Mouse (Mus musculus) lung, postnatal 0 days (tissue): ENCODE measurements around the gene Tle3. TPM values are rescaled to one million over a fixed set of nuclear protein-coding genes. Genes with fewer than 3 reads are reported as not detected.
A peak's percentile ranks its signal among the peaks of the same experiment; 100 is the strongest.

Source experiments
- ATAC-seq: fragments of 200-750 bp; cut with Nextera tagmentation; 2 replicates; pipeline ENCODE4 v1.8.0; 2017; ENCODE audit warnings: moderate library complexity
- DNase-seq: peaks from one replicate; pipeline ENCODE4 v3.0.0-alpha.2; 2016; ENCODE audit warnings: low spot score
- H3K27ac ChIP-seq: fragments of 300-500 bp; sonication (generic); 2 replicates; pipeline ENCODE4 v1.5.1; 2014; ENCODE audit warnings: antibody characterized with exemption, mild to moderate bottlenecking, low read length, mixed read lengths
- H3K27me3 ChIP-seq: fragments of 300-500 bp; sonication (generic); replicated peaks from 2 replicates; pipeline ENCODE4 v1.6.1; 2014; ENCODE audit warnings: low read length, mixed read lengths; ENCODE audit not compliant: insufficient read depth
- H3K36me3 ChIP-seq: fragments of 300-500 bp; sonication (generic); 2 replicates; pipeline ENCODE4 v1.6.1; 2014; ENCODE audit warnings: low read length, mixed read lengths; ENCODE audit not compliant: insufficient read depth
- H3K4me1 ChIP-seq: fragments of 300-500 bp; sonication (generic); 2 replicates; pipeline ENCODE4 v1.6.1; 2014; ENCODE audit warnings: antibody characterized with exemption, low read depth, low read length, mixed read lengths; ENCODE audit not compliant: insufficient read depth
- H3K4me2 ChIP-seq: fragments of 300-500 bp; sonication (generic); replicated peaks from 2 replicates; pipeline ENCODE4 v1.6.1; 2014; ENCODE audit warnings: low read depth, mild to moderate bottlenecking, low read length, moderate library complexity, mixed read lengths
- H3K4me3 ChIP-seq: fragments of 300-500 bp; sonication (generic); 2 replicates; pipeline ENCODE4 v1.5.1; 2014; ENCODE audit warnings: low read depth, low read length
- H3K9ac ChIP-seq: fragments of 300-500 bp; sonication (generic); replicated peaks from 2 replicates; pipeline ENCODE4 v1.6.1; 2014; ENCODE audit warnings: low read depth, mild to moderate bottlenecking
- H3K9me3 ChIP-seq: fragments of 300-500 bp; sonication (generic); 2 replicates; pipeline ENCODE4 v1.6.1; 2016; ENCODE audit warnings: low read length, mixed read lengths
- CTCF ChIP-seq: IDR thresholded peaks from 2 replicates; pipeline ENCODE4 v1.5.1; 2016; ENCODE audit warnings: antibody characterized with exemption, mild to moderate bottlenecking
- EP300 ChIP-seq: IDR thresholded peaks from 2 replicates; pipeline ENCODE4 v1.6.1; 2016; ENCODE audit warnings: antibody characterized with exemption, mild to moderate bottlenecking, control low read depth
- WGBS: fragments of 180-500 bp; shearing (Covaris S2); extraction: QIAGEN DNeasy Blood & Tissue Kit; methylation state at CpG from one replicate; pipeline ENCODE4 v1.1.7; 2014; 5-methylcytosine and 5-hydroxymethylcytosine counted together
- polyA plus RNA-seq: library from polyadenylated mRNA; unstranded; fragments of >200 nt; fragmentation: Nextera tagmentation; extraction: Ambion mirVana; gene quantifications from 2 replicates; pipeline ENCODE4 v1.2.1, GENCODE M21; 2015

Tle3 gene
- polyA plus RNA-seq, 1 experiment from 2014 or later, result 16.2 TPM

DNA sequence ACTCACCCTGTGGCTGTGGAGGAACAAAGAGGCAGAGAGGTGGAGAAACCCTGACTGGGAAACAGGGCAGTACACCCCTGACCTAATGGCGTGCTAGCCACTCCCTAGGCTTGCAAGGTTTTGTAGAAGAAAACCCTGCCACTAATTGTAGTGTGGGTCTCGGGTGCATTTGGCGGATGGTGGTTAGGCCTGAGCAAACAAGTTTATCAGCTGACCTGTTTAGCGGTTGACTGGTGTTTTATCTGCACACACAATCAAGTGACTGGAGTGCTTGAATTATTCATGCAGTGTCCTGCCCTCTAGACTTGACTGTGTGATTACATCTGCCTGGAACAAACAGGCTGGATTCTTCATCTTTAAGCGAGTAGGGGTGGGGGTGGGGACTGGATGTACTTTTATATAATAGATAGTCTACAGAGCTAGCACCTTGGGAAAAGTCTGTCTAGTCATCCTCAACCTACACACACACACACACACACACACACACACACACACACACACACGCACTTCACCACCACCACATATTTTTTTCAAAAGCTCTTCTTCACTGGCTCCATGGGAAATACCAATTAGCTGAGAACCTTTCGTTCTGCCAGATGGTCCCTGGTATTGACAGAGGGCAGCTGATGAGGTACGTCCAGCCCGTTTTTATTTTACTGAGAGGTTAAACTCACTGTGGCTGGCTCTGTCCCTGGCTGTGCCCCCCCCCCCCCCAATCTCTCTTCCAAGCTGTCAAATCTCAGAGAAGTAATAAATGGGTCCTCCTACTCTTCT lies 5.7 kb downstream of the Tle3 start:
- no peak overlapping the region for H3K4me3 ChIP-seq
- H3K4me2 ChIP-seq, result peak overlapping the region; percentile 14; the same call in 1 of the 2 replicates
- H3K9ac ChIP-seq, result no peak overlapping the region
- H3K4me1 ChIP-seq, result peaks cover 34% of the 10 kb centered on the region; the same call in 1 of the 2 replicates
- TF ChIP-seq EP300 (no peak), CTCF (no peak)
- no peak for ATAC-seq
- H3K27ac ChIP-seq, result no peak overlapping the region
- H3K27me3 ChIP-seq, result no peaks in the 10 kb centered on the region
- no peak for DNase-seq
- H3K36me3 ChIP-seq, result no peaks in the 10 kb centered on the region
- 40% methylated on average over 9 of the region's 9 CpGs for WGBS
- H3K9me3 ChIP-seq, result no peaks in the 10 kb centered on the region

DNA sequence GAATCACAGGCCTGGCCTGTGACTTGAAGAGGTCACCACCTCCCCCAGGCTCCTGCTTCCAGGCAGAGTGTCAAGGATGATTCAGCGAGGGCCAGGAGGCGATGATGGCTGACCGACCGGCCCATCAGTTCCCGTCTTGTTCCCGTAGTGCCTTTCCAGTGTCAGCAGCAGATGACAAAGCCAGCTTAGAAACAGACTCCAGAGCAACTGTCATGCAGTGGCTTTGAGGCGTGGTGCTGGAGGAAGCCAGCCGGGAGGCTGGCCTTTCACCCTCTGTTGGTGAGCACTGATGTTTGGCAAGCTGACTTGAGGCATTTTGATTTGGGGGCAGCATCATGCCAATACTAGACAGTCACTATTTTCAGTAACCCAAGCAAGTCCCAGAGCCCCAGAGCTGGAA lies 6.3 kb downstream of the Tle3 start:
- no peak overlapping the region for H3K9ac ChIP-seq
- DNase-seq (peak; percentile 44), ATAC-seq (peak; percentile 9; the same call in 1 of the 2 replicates)
- no peak overlapping the region for H3K4me3 ChIP-seq
- H3K4me1 ChIP-seq, result peaks cover 35% of the 10 kb centered on the region; the same call in 1 of the 2 replicates
- no peaks in the 10 kb centered on the region for H3K9me3 ChIP-seq
- H3K27ac ChIP-seq, result no peak overlapping the region
- TF ChIP-seq EP300 (no peak), CTCF (no peak)
- no peak overlapping the region for H3K4me2 ChIP-seq
- no peaks in the 10 kb centered on the region for H3K36me3 ChIP-seq
- no peaks in the 10 kb centered on the region for H3K27me3 ChIP-seq
- WGBS, result 60% methylated on average over 8 of the region's 8 CpGs

DNA sequence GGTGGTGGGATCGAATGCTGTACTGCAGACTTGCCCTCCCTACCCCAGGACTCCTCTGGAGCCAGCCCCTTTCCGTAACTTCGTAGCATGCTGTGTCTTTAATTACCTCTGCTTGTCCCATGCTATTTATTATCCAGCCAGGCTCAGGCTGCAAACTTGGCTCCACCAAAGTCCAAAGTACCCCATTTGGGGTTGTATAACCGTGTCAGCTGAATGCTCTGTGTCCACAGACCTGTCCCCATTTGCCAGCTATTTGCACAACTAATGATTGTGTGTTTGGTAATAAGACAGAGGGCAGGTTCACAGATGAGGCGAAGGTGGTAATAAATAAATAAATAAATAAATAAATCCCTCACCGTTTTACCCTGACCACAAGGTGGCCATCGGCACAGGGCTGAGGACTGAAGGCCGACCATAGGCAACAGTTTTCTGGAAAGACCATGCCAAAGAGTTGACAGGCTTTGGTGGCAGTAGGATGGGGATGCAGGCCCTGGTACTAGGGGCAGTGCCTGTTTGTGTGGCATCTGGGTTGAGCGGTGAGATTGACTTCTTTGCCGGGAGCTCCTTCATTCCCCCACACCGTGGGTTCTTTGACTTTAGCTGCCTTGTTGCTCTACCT lies 7.0 kb downstream of the Tle3 start:
- Histone ChIP-seq H3K27me3 (no peaks in the 10 kb centered on the region), H3K4me1 (peaks cover 35% of the 10 kb centered on the region; the same call in 1 of the 2 replicates)

DNA sequence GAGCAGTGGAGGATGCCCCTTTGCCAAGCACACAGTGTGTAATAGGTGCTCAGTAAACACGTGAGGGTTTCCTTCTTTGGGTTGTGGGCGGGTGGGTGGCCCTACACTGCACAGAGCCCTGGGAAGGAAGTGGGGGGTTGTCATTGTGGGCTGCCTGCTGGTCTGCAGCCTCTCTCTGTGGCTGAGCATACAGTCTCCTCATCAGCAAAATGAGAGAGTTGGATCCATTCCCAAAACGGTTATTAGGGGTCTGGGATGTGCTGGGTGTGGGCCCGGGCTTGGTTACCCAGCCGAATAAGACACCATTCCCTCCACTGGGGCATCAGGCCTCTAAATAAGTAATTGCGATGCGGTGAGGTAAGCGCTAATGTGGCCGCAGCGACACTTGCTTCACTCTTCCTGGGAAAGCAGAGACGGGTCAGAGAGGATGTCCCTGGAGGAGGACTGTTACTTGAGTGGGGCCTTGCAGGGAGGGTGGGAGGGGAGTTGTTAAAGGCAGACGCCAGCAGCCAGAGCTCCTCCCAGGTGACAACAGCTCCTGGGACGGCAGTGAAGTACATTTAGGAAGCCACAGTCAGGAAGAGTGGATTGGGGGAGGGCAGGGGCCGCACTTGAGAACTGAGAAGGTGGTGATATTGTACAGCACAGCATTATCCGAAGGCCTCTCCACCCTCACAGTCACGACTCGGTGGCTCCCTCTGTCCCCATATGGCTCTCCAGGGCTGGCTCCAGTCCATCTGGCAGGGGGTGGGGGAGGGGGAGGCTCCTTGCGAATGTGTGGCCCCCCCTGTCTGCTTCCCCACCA lies 8.3 kb downstream of the Tle3 start:
- H3K27me3 ChIP-seq, result no peaks in the 10 kb centered on the region
- peaks cover 28% of the 10 kb centered on the region; the same call in 1 of the 2 replicates for H3K4me1 ChIP-seq

More for the DNA sequence above, 7.0 kb downstream of the Tle3 start:
- TF ChIP-seq EP300, result no peak
- TF ChIP-seq CTCF, result peak; percentile 23
- no peak overlapping the region for H3K9ac ChIP-seq
- H3K36me3 ChIP-seq, result no peaks in the 10 kb centered on the region
- no peaks in the 10 kb centered on the region for H3K9me3 ChIP-seq
- DNase-seq (no peak), ATAC-seq (no peak)
- H3K27ac ChIP-seq, result no peak overlapping the region
- WGBS, result 80% methylated on average over 11 of the region's 11 CpGs
- no peak overlapping the region for H3K4me2 ChIP-seq
- no peak overlapping the region for H3K4me3 ChIP-seq

DNA sequence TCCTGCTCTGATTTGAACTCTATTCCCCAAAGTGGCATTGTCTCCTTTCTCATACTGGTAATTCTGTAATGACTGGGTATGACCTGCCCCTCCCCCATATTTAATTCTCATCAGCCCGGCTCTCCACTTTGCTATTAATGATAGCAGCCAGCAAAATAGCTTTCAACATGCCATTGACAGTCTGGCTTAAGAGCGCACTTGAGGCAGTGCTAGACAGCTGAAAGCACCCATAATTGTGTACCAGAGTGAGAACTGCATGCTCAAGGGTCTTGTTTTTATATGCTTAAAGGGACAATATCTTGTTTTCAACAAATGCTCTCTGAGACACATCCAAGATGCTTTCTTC lies 8.9 kb downstream of the Tle3 start:
- peak; percentile 65 for DNase-seq
- no peak overlapping the region for H3K27ac ChIP-seq
- H3K4me2 ChIP-seq, result no peak overlapping the region

More for the DNA sequence above, 8.3 kb downstream of the Tle3 start:
- Histone ChIP-seq H3K4me2 (no peak overlapping the region), H3K9me3 (no peaks in the 10 kb centered on the region), H3K27ac (no peak overlapping the region), H3K4me3 (no peak overlapping the region), H3K9ac (no peak overlapping the region), H3K36me3 (no peaks in the 10 kb centered on the region)
- TF ChIP-seq CTCF (peak; percentile 19), EP300 (no peak)
- DNase-seq, result peak; percentile 60
- WGBS, result 28% methylated on average over 15 of the region's 18 CpGs
- ATAC-seq, result peak; percentile 47

DNA sequence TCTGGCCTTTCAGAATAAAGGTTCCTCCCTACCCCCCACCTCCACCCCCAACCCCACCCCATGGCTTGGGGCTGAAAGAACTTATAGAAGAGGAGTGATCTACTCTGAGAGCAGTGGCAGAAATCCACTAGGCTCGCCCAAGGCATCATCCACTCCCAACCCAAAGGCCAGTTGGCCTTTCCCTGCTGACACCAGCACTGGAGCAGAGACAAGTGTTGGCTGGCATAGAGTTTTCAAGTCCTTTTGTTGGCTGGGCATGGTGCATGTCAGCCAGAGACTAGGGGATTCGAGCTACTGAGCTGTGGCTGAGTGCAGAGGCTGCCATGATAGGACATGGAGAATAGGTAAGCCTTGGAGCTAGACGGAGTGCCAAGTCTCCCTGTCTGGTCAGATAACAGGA lies 9.3 kb downstream of the Tle3 start:
- H3K4me1 ChIP-seq, result peaks cover 28% of the 10 kb centered on the region; the same call in 1 of the 2 replicates

More for the DNA sequence above, 8.9 kb downstream of the Tle3 start:
- peak; percentile 37; the same call in 1 of the 2 replicates for ATAC-seq
- no peaks in the 10 kb centered on the region for H3K9me3 ChIP-seq
- no peaks in the 10 kb centered on the region for H3K27me3 ChIP-seq
- 48% methylated on average over 2 of the region's 2 CpGs for WGBS
- H3K36me3 ChIP-seq, result no peaks in the 10 kb centered on the region
- no peak overlapping the region for H3K4me3 ChIP-seq
- H3K4me1 ChIP-seq, result peaks cover 28% of the 10 kb centered on the region; the same call in 1 of the 2 replicates
- peak; percentile 53 for TF ChIP-seq EP300
- TF ChIP-seq CTCF, result no peak
- no peak overlapping the region for H3K9ac ChIP-seq

More for the DNA sequence above, 9.3 kb downstream of the Tle3 start:
- no peak for DNase-seq
- ATAC-seq, result no peak
- Histone ChIP-seq H3K9me3 (no peaks in the 10 kb centered on the region), H3K9ac (no peak overlapping the region), H3K36me3 (no peaks in the 10 kb centered on the region), H3K27me3 (no peaks in the 10 kb centered on the region), H3K27ac (no peak overlapping the region), H3K4me3 (no peak overlapping the region), H3K4me2 (no peak overlapping the region)
- TF ChIP-seq EP300, result no peak
- no peak for TF ChIP-seq CTCF
- 64% methylated on average over 3 of the region's 3 CpGs for WGBS
